Mouse (Mus musculus): ENCODE measurements around the gene Xpnpep3.
A peak's percentile ranks its signal among the peaks of the same experiment; 100 is the strongest.

The Xpnpep3 gene

DNA sequence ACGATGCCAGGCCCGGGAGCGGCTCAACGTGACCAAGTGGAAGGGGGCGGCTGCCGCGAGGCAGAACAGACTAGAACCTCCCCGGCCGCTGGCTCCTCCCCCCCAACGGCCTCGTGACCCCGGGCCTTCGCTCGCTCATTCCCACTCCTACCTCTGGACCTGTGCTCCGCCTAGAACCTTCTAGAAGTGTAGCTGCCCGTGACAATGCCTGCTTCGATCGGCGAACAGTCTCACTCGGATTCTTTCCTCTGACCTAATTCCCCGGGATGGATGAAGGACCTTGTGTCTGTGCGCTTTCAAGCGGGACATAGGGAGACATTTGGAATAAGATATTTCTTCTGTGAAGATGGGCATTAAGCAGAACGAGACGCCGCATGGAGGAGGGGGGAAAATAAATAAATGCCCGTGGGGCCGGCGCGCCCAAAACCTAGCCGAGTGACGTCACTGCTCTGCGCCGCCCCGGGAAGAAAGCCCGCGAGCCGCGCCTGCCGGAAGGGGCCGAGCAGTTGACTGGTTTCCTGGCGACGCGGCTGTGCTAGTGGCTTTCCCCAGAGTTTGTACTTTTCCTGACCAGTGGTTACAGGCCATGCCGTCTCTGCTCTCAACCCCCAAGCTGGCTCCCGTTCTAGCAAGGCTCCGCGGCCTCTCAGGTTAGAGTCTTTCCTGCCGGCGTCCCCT is at the start of gene Xpnpep3, which contains the start of gene St13:
Xpnpep3 (plus strand) TSS at position 501 of the 678 bp plus-strand sequence.
St13 (minus strand) TSS at position 440 of the 678 bp plus-strand sequence.
- peak; percentile 100 for DNase-seq

DNA sequence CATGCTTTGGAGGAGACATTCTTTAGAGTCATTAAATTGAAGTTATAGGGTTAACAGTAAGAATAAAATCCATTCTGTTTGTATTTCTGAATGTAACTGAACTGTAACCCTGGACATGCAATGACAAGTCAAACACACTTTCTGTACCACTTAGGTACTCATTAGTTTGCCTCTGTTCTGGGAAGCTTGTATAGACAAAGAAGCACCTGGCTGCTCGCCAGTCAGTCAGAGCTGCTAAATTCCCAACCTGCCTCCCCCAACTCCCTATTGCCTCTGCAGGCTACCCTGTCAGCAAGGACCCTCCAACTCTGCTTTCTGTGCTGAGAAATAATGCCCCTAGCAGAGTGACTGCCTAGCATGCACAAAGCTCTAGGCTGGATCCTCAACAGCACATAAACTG is 49.5 kb upstream of the Xpnpep3 start:
- DNase-seq, result peak; percentile 74

DNA sequence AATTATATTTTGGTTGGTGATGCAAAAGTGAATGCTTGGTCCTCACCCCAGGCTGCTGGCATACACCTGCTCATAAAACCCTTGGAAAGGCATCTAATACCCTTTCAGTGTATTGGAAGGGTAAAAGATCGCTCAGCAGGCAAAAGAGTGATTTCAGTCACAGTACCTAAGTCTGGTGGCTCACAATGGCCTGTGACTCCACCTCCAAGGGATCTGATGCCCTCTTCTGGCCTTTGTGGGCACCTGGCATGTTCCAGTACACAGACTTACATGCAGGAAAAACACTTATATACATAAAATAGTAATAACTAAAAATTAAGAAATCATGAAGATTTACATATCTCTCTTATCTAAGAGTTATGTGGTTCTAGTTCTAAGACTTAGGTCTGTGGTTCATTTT is 47.3 kb upstream of the Xpnpep3 start:
- DNase-seq, result no peak

DNA sequence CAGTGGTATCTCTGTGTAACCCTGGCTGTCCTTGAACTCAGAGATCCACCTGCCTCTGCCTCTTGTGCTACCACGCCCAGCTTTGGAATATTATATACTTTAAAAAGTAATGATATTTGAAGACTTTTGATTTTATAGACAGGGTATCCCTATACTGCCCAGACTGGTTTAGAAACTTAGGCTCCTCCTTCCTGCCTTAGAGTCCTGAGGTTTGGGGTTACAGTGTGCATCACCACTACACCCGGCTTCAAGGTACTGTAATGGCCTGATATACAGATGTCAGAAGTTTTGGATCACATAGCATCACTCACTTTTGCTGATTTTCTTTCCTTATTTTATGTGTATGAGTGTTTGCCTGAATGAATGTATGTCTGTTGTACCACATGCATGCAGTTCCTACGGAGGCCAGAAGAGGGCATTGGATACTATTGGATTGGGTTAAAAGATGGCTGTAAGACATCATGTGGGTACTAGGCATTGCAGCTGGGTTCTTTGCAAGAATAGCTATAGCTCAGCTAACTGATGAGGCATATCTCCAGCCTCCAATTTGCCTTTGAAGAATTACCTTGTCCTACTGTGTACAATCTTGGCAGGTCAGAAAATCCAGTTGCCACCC is 44.7 kb upstream of the Xpnpep3 start:
- peak; percentile 76 for DNase-seq

DNA sequence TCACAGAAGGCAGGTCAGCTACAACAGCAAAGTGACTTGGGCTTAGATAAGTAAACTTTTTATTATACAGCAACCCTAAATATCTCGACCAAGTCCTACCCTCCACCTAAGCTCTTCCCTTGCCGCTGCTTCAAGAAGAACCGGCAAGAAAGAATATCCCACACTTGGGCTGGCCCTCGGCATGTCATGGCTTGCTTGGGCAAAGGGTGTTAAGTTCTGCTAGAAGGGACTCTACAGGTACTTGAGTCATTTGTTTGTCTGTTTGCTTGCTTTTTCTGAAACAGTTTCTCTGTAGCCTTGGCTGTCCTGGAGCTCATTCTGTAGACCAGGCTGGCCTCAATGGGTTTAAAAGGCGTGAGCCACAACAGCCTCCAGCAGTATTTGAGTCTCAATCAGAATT is 43.0 kb upstream of the Xpnpep3 start:
- DNase-seq, result peak; percentile 59

DNA sequence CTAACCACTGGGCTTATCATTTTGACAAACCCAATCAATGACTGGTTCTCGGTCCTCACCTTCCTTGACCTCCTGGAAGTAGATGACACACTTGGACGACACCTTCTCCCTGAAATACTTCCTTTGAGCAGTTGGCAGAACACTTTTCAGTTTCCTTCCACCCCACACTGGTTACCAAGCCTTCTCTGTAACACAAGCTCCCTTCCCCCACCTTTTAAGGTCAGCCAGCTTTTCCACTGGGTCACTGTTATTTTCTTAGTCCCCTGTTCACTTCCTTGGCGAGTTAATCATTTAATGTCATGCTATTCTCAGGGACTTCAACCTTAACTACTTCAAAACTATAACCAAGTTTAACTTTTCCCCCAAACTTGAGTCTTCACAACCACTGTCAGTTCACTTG is 41.0 kb upstream of the Xpnpep3 start:
- DNase-seq, result peak; percentile 68

DNA sequence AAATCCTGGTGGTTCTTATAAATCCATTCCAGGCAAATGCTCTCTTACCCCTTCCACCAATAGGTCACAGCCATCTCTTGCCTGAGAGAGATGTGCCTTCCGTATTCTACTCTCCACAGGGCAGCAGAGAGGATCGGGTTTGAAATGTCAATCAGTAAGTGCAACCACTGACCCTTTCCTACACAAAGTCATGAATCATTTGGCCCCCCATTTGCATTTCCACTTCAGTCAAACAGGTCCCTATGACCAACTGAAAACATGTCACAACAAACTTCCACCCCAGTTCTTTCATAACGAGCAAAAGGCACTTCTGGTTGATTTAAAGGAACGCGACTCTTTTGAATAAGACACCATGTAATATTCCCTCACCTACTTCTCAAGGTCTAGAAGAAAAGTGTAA is 40.5 kb upstream of the Xpnpep3 start:
- peak; percentile 72 for DNase-seq

DNA sequence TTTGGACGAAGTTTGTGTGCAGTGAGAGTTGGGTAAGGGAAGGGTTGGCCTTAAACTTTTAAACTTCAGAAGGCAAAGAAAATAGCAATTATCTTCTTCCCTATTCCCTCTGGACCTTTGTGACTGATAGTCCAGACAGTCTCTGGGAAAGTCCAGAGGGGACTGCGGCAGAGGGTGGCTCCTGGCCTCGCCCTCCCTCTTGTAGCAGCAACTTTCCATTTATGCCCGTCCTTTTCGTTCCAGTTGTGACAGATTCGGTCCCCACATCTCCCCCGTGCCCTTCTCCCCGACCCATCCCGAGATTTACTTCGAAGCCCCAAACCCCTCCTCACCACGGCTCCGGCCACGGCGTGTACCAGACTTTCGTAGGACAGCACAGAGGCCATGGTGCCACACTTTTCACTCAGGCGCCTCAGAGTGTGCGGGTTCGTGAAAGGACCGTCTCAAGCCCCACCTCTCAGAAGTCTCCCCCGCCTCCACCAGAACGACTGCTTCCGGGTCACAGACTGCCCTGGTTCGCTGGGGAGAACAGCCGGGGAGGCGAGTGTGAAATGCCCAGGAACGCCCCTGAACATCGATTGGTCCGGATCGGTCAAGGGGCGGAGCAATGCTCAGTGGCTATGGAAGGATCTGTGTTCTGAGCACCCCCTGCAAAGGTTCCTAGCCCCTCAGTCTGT is 39.5 kb upstream of the Xpnpep3 start, which contains the start of gene Slc25a17:
Slc25a17 (minus strand) TSS at position 468 of the 677 bp plus-strand sequence.
- DNase-seq, result peak; percentile 100

DNA sequence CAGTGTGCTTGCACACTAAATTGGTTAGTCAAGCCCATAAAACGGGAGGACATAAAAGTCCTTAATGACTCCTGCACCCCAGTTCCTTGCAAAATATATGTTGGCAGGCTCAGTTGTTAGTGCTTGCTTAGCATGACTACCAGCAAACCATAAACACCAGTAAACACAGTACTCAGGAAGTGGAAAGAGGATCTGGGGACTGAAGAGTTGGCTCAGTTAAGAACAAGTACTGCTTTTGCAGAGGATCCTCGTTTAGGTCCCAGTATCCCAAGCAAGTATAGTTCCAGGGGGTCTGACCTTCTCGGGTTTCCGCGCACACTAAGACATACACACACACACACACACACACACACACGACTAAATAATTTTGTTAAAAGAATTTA is 38.9 kb upstream of the Xpnpep3 start:
- DNase-seq, result no peak

DNA sequence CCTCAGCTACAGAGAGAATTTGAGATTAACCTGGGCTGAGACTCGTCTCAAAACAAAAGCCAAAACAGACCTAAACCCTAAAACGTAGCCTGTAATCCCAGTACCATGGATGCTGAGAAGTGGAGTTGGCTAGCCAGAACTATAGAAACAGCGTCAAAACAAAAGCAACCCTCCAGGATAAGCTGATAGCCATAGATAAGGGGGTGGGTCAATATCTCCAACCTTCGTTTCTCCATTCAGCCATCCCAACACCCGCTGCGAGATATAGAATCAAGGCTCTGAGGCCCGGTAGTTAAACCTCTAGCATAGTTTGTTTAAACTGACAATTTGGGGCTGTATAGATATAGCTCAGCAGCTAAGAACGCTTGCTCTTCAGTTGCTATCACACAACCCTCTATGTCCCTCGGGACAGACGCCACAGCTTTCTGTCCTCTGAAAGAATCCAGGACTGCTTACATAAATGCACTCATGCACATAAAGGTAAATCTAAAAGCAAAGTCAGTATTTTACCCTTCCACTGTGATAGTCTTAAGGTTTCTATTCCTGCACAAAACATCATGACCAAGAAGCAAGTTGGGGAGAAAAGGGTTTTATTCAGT is 38.4 kb upstream of the Xpnpep3 start:
- DNase-seq, result peak; percentile 86

DNA sequence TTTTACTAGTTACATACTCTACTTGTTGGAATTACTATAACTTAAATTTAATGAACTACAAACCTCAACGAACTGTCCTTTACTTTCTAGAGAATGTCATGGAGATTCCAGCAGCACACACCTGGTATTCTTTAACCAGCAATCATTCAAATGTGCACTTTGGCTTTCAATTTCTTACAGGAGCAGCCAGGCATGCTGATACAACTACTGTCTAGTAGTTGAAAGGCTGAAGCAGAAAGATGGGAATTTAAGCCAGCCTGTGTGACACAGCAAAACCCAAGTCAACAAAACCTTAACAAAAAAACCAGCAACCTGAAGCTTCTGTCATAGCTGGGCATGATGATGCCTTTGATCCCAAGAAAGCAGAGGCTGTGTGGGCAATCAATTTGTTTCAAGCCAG is 37.4 kb upstream of the Xpnpep3 start:
- DNase-seq, result peak; percentile 42

DNA sequence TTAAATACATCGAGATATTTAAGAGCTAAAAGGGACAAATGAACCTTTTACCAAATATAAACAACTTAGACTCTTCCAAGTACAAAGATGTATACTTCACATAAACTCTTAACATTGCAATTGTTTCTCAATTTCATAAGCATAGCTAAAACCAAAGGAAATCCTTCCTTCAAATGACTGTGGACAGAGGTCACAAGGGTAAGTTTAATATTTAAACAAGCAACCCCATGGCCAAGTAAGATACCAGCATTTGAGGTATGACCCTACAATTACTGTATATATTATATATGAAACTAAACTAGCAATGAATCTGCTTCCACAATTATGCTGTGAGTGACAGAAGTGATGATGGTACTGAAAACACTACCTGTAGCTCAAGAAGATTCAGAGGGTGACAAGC is 35.7 kb upstream of the Xpnpep3 start:
- no peak for DNase-seq

DNA sequence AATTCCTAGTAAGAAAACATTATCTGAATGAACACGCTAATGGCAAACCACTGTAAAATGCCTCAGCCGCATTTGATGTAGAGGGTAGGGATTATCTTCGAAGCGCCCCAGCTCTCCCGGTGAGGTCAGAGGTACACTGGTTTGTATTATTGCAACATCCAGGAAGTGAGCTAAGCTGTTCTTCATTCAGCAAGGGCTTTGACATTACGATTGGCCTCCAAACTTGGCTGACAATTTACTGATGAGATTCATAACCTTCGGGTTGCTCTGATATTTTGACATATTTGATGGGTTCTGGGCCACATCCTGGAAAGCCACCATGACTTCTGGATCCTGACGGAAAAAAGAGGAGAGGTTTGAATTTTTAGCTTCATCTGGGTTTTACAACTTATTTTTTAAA is 34.7 kb upstream of the Xpnpep3 start:
- DNase-seq, result peak; percentile 86

DNA sequence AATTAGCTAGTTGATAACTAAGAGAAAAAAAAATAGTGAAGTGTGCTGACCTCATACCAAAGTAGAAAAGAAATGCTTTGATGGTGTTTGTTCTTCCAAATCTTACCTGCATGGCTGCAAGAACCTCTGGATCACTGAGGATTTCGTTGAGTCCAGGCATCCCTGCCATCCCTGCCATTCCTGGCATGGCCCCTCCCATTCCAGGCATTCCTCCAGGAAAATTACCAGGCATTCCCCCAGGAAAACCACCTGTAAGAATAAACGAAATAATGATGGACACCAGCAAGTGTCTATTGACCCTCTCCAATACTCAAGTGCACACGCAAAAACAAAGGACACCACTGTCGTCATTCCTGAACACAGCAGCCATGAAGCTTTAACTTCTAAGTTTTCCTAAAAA is 33.7 kb upstream of the Xpnpep3 start:
- peak; percentile 60 for DNase-seq

DNA sequence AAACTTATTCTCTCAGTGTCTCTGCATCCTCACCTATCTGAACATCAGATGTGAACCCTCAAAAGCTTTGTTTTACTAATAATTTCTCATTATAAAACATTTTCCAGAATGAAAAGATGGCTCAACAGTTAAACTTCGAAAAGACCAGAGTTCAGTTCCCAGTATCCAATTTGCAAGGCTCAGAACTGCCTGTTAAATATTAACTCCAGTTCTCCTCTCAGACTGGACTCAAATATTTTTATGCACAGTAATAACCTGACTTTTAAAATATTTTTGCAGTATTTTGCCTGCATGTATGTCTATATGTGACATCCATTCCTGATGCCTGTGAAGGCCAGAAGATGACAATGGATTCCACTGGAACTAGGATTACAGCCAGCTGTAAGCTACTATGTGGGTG is 31.3 kb upstream of the Xpnpep3 start:
- no peak for DNase-seq

DNA sequence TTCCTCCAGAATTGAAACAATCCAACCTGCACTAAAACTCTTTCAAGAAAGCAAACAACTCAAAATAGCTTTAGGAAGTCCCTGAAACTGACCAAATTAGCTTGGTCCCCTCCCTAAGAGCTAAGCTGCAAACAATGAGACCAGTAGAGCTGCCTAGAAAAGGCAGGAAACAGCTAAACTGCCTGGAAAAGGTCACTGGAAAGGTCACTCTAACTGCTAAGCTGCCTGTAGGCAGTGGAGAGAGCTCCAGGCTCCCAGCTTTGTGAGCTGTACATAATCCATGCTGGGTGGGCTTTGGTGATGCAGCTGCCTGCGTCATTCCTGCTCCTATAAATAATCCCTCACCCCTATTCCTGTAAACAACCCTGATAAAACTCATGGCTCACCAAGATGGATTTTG is 29.6 kb upstream of the Xpnpep3 start:
- DNase-seq, result peak; percentile 52

DNA sequence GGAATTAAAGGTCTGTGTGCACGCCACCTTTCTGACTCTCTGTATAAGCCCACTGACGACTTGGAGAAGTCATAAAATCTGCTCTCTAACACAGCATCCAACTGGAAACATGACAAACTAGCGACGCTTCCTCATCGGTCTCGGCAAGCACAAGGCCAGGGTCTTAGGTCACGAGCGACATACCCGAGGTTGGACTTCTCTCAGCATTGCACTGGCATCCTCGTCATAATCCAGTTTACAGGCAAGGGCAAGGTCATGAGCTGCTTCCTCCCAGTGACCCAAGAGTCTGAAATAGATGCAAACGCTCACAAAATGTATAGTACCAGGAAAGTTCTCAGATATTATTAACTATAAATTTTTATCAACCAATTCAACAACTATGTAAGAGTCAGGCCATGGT is 25.3 kb upstream of the Xpnpep3 start:
- peak; percentile 23 for DNase-seq

DNA sequence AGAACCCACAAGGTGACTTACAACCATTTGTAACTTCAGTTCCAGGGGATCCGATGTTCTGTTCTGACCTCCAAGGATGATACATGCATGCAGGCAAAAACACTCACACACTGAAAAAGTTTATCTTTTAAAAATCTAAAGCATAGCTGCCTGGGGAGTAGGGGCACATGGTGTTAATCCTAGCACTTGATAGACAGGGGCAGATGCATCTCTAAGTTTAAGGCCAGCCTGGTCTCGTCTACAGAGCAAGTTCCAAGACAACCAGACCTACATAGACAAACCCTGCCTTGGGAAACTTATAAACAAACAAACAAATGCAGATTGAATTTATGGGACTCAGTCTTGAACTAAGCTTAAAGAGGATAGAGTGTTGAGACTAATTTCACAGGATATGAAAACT is 21.1 kb upstream of the Xpnpep3 start:
- DNase-seq, result no peak

DNA sequence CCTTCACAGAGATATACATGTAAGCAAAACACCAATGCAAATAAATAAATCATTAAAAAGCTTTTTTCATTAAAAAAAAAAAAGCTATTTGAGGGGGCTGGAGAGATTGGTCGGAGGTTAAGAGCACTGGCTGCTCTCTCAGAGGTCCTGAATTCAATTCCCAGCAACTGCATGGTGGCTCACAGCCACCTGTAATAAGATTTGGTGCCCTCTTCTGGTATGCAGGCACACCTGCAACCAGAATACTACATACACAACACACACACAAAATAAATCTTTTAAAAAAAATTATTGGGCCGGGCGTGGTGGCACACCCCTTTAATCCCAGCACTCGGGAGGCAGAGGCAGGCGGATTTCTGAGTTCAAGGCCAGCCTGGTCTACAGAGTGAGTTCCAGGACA is 13.6 kb upstream of the Xpnpep3 start:
- no peak for DNase-seq

DNA sequence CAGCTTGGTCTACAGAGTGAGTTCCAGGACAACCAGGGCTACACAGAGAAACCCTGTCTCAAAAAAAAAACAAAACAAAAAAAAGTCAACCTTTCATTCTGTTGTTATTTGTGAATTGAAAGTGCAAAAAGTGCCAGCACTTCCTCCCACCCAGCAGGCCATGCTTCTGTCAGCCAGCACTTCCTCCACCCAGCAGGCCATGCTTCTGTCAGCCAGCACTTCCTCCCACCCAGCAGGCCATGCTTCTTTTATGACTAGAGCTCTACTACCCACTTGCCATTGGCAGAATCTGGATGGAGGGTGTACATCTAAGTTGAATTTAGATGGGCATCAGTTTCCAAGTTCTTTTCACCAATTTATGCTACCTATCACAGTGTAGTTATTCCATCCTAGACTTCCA is 6.9 kb upstream of the Xpnpep3 start:
- peak; percentile 91 for DNase-seq

DNA sequence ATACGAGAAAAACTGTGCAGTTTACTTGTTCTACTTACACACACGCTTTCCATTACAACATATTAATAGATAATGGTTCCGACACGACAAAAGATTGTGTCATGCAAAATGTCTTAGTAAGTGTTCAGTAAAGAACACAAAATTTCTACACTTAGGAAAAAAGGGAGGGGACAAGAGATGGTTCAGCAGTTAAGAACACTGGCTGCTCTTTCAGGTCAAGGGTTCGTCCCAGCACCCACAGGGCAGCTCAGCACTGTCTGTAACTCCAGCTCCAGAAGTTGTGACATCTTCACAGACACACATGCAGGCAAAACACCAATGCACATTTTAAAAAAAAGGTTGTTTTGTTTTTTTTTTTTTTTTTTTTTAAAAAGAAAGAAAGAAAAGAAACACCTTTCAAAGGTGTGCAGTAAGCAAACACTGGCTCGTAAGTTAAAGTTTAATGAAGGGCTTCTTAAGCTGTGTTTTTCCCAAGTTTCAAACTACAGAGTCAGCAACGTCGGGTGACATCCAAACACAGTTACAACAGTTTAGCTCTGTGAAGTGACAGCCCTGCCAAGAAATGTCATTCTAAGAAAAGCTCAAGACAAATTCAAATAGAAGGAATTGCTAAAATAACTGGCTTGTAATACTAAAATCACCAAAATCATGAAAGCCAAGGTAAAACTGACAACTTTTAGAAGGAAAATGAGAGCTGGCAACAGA is 5.6 kb upstream of the Xpnpep3 start:
- peak; percentile 40 for DNase-seq

DNA sequence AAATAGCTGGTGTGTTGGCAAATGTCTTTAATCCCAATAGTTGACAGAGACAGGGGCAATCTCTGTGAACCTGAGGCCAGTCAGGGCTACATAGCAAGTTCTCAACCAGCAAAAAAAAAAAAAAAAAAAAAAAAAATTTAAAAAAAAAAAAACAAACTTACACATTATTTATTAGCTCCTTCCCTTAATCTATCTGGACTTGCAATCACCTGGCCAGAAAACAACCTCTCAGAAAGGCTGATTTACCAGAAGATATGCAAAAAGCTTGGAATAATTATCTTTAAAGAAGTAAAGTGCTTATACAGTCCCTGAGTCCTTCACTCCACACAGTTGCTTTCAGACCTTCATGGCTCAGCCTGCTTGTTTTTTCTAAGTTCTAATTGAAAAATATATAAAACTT is 1.7 kb upstream of the Xpnpep3 start:
- no peak for DNase-seq

DNA sequence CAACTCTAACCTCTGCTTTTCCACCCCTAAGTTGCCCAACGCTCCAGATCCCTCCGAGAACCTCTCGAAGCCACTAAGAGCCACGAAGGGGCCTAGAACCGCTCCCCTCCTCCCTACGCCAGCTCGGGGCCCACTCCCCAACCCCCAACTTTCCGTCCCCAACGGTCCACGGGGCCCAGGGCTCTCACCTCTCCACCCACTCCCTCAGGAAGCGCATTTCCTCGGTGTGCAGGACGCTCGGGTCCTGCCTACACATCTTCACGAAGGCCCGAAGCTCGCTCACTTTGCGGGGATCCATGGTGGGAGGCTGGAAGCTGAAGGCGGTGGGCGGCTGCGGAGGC is 671 bp upstream of the Xpnpep3 start:
- DNase-seq, result no peak
